Comparison of ENCODE assay signal across 12 mouse cellular contexts in genomic region chr4:46792280-46793026, GRCm38 (mm10).
DNase-seq lines count a peak whose midpoint lies in the region; TF ChIP-seq lines count a peak whose summit lies in the region.
"Had no signal": no experiment of that assay in that cellular context is flagged by ENCODE, and none has a peak within 500 bp of the region (broad histone marks: within the 10 kb centered on the region; RNA-seq: fewer than 3 reads in every experiment).

No protein-coding gene starts in this region.

- H3K4me3 ChIP-seq in gastrocnemius, adult 2 months = no peak overlapping the region

- no peak for TF ChIP-seq POLR2A in brain, embryonic 14.5 days (IDR thresholded peaks at IDR 0.05; ENCODE audit: borderline replicate concordance, extremely low read depth, insufficient read depth, insufficient read length, poor library complexity, severe bottlenecking)

- peak overlapping the region; percentile 78 for H3K27ac ChIP-seq in gastrocnemius, adult 2 months
- H3K27ac ChIP-seq: macrophage had no signal

- intact Hi-C loops in gastrocnemius, adult 2 months (cut with DNase I) = loop anchor here (2.0 kb wide), 1 partner anchor 22 kb away; no protein-coding TSS in a partner anchor

- TF ChIP-seq CTCF in brain, embryonic 14.5 days (IDR thresholded peaks at IDR 0.05; ENCODE audit: borderline replicate concordance, extremely low read depth, insufficient read depth, insufficient read length) = no peak
- no peak for TF ChIP-seq CTCF in gastrocnemius, adult 2 months (IDR thresholded peaks at IDR 0.05)

- DNase-seq in adrenal gland, postnatal 10 days = peak; percentile 6
- DNase-seq in adrenal gland, postnatal 25 days = no peak
- DNase-seq in brain, embryonic 14.5 days (ENCODE audit: low read depth) = peak; percentile 50
- peak; percentile 85 for DNase-seq in gastrocnemius, adult 2 months
- peak; percentile 51 to 72 for DNase-seq in layer of hippocampus, postnatal 14 days (ENCODE audit: low spot score in 2 of 2)
- no peak for DNase-seq in thymus, postnatal 10 days (ENCODE audit: low spot score in 2 of 2)
- DNase-seq in lung, adult 18-20 months = no peak
- DNase-seq in ovary, postnatal 14 days (ENCODE audit: low spot score) = no peak
- DNase-seq: embryo, embryonic 11 days; kidney, postnatal 4 days; thymus, postnatal 14 days had no signal

Comparison
In these comparisons a context has a peak if more than half of its experiments do, and no peak if none do; other contexts are left out.
1. DNase-seq: peak in adrenal gland, postnatal 10 days (single experiment), brain, embryonic 14.5 days (single experiment), gastrocnemius, adult 2 months (single experiment) and layer of hippocampus, postnatal 14 days (2 of 2); none in adrenal gland, postnatal 25 days (single experiment), thymus, postnatal 10 days (0 of 2), lung, adult 18-20 months (0 of 2) and ovary, postnatal 14 days (single experiment).